Mouse (Mus musculus): ENCODE data around the gene 4930402F06Rik.
A peak's percentile ranks its signal among the peaks of the same experiment; 100 is the strongest.

The 4930402F06Rik gene

GRCm38 (mm10) chr2:35397096-35397495 is at the start of gene 4930402F06Rik:
Gene 4930402F06Rik, minus strand, starts transcription at chr2:35397175.
- DNase-seq (ENCODE audit: low read depth, low spot score), result no peak

- no peak for DNase-seq (ENCODE audit: low read depth, low spot score)
Observed at GRCm38 (mm10) chr2:35446300-35446699, 49.3 kb upstream of the 4930402F06Rik start.

GRCm38 (mm10) chr2:35445610-35446009 is 48.6 kb upstream of the 4930402F06Rik start:
- DNase-seq (ENCODE audit: low read depth, low spot score), result no peak

- DNase-seq (ENCODE audit: low read depth, low spot score), result no peak
Observed at GRCm38 (mm10) chr2:35444764-35445262, 47.8 kb upstream of the 4930402F06Rik start.

GRCm38 (mm10) chr2:35443981-35444763 is 47.2 kb upstream of the 4930402F06Rik start:
- DNase-seq (ENCODE audit: low read depth, low spot score), result no peak

- DNase-seq (ENCODE audit: low read depth, low spot score), result peak; percentile 62
Observed at GRCm38 (mm10) chr2:35443325-35443724, 46.4 kb upstream of the 4930402F06Rik start.

GRCm38 (mm10) chr2:35442079-35442478 is 45.1 kb upstream of the 4930402F06Rik start:
- no peak for DNase-seq (ENCODE audit: low read depth, low spot score)

- DNase-seq (ENCODE audit: low read depth, low spot score), result no peak
Observed at GRCm38 (mm10) chr2:35441419-35441818, 44.4 kb upstream of the 4930402F06Rik start.

- no peak for DNase-seq (ENCODE audit: low read depth, low spot score)
Observed at GRCm38 (mm10) chr2:35440480-35440879, 43.5 kb upstream of the 4930402F06Rik start.

- DNase-seq (ENCODE audit: low read depth, low spot score), result no peak
Observed at GRCm38 (mm10) chr2:35437796-35438195, 40.8 kb upstream of the 4930402F06Rik start.

GRCm38 (mm10) chr2:35434576-35435123 is 37.7 kb upstream of the 4930402F06Rik start:
- DNase-seq (ENCODE audit: low read depth, low spot score), result no peak

- DNase-seq (ENCODE audit: low read depth, low spot score), result no peak
Observed at GRCm38 (mm10) chr2:35433428-35433827, 36.5 kb upstream of the 4930402F06Rik start.

- no peak for DNase-seq (ENCODE audit: low read depth, low spot score)
Observed at GRCm38 (mm10) chr2:35432472-35432871, 35.5 kb upstream of the 4930402F06Rik start.

- DNase-seq (ENCODE audit: low read depth, low spot score), result no peak
Observed at GRCm38 (mm10) chr2:35432011-35432410, 35.0 kb upstream of the 4930402F06Rik start.

GRCm38 (mm10) chr2:35430806-35431205 is 33.8 kb upstream of the 4930402F06Rik start:
- DNase-seq (ENCODE audit: low read depth, low spot score), result no peak

- DNase-seq (ENCODE audit: low read depth, low spot score), result no peak
Observed at GRCm38 (mm10) chr2:35428615-35429300, 31.8 kb upstream of the 4930402F06Rik start.

GRCm38 (mm10) chr2:35427559-35427958 is 30.6 kb upstream of the 4930402F06Rik start:
- no peak for DNase-seq (ENCODE audit: low read depth, low spot score)

GRCm38 (mm10) chr2:35423711-35424339 is 26.9 kb upstream of the 4930402F06Rik start:
- DNase-seq (ENCODE audit: low read depth, low spot score), result no peak

- no peak for DNase-seq (ENCODE audit: low read depth, low spot score)
Observed at GRCm38 (mm10) chr2:35422384-35422783, 25.4 kb upstream of the 4930402F06Rik start.

- DNase-seq (ENCODE audit: low read depth, low spot score), result no peak
Observed at GRCm38 (mm10) chr2:35420681-35421080, 23.7 kb upstream of the 4930402F06Rik start.

- no peak for DNase-seq (ENCODE audit: low read depth, low spot score)
Observed at GRCm38 (mm10) chr2:35419671-35420070, 22.7 kb upstream of the 4930402F06Rik start.

- no peak for DNase-seq (ENCODE audit: low read depth, low spot score)
Observed at GRCm38 (mm10) chr2:35419243-35419642, 22.3 kb upstream of the 4930402F06Rik start.
